Mouse (Mus musculus): ENCODE results near the gene Zfyve26. TPM values are rescaled to one million over a fixed set of nuclear protein-coding genes. Genes with fewer than 3 reads are reported as not detected.

Gene Zfyve26
- polyA plus RNA-seq, 1 experiment from 2014 or later = 16.3 TPM

DNA sequence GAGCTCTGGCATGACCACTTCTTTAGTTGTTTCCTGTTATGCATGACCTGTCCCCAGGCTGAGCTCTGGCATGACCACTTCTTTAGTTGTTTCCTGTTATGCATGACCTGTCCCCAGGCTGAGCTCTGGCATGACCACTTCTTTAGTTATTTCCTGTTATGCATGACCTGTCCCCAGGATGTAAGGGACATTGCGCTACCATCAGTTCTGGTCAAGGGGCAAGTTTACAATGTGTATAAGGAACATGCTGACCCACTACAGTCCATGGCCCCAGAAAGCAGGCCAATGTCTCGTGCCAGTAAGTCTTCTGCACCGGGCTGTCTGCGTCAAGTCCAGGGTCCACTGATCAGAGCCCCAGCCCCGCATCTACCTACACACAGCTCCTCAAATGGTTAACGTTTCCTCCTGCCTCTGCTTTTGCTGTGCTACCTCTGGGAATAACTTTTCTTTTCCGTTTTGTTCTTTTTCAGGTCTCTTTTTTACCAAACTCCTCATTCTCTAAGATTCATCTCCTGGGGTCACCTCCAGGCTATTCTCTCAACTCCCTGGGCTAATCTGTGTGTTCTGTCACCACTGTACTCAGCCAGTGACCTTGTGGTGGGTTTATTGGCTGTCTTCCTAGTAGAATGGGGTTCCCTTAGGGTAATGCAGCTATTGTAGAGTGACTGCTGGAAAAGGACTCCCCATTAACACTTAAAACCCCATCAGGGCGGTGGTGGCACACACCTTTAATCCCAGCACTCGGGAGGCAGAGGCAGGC is 42.6 kb downstream of the Zfyve26 start:
- 93% methylated on average over 9 of the region's 9 CpGs for WGBS
- Histone ChIP-seq H3K4me2 (ENCODE audit: low read depth, severe bottlenecking) (no peak overlapping the region), H3K27me3 (ENCODE audit: control insufficient read depth, insufficient read depth, low read length) (no peaks in the 10 kb centered on the region), H3K36me3 (ENCODE audit: control insufficient read depth, insufficient read depth, low read length) (peaks cover 10% of the 10 kb centered on the region), H3K4me1 (ENCODE audit: control insufficient read depth, insufficient read depth, low read length) (no peaks in the 10 kb centered on the region), H3K9ac (ENCODE audit: low read length) (no peak overlapping the region), H3K9me3 (ENCODE audit: control insufficient read depth, low read length) (no peaks in the 10 kb centered on the region), H3K4me3 (ENCODE audit: low read depth, low read length) (no peak overlapping the region), H3K27ac (replicated peaks; ENCODE audit: low read depth, low read length) (no peak overlapping the region)
- ATAC-seq (ENCODE audit: insufficient number of reproducible peaks, low FRiP score, low TSS enrichment, low read depth) (no peak), DNase-seq (ENCODE audit: low spot score) (no peak)

DNA sequence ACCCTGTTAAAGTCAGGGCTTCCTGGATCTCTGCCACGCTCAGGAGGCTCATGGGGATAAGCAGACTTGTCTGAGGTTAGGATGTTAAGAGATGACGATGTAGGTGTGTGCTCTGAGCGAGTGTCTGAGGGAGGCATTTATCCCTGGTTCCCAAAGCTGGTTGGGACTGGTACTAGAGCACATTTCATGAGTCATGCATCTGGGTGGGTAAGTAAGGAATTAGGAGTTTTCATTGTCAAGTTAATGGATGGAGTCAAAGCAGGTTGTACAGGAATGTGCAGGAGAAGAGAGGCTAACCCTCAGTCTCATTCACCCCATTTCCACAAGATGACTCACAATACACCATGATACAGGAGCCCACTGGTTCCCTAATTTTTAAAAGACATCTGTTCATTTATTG is 48.0 kb downstream of the Zfyve26 start:
- H3K4me1 ChIP-seq (ENCODE audit: control insufficient read depth, insufficient read depth, low read length) = no peaks in the 10 kb centered on the region
- no peaks in the 10 kb centered on the region for H3K9me3 ChIP-seq (ENCODE audit: control insufficient read depth, low read length)
- H3K27ac ChIP-seq (replicated peaks; ENCODE audit: low read depth, low read length) = no peak overlapping the region
- H3K4me2 ChIP-seq (ENCODE audit: low read depth, severe bottlenecking) = no peak overlapping the region
- ATAC-seq (ENCODE audit: insufficient number of reproducible peaks, low FRiP score, low TSS enrichment, low read depth) (no peak), DNase-seq (ENCODE audit: low spot score) (no peak)
- WGBS = 82% methylated on average over 3 of the region's 3 CpGs
- H3K4me3 ChIP-seq (ENCODE audit: low read depth, low read length) = no peak overlapping the region
- H3K27me3 ChIP-seq (ENCODE audit: control insufficient read depth, insufficient read depth, low read length) = no peaks in the 10 kb centered on the region
- peaks cover 13% of the 10 kb centered on the region for H3K36me3 ChIP-seq (ENCODE audit: control insufficient read depth, insufficient read depth, low read length)
- no peak overlapping the region for H3K9ac ChIP-seq (ENCODE audit: low read length)

DNA sequence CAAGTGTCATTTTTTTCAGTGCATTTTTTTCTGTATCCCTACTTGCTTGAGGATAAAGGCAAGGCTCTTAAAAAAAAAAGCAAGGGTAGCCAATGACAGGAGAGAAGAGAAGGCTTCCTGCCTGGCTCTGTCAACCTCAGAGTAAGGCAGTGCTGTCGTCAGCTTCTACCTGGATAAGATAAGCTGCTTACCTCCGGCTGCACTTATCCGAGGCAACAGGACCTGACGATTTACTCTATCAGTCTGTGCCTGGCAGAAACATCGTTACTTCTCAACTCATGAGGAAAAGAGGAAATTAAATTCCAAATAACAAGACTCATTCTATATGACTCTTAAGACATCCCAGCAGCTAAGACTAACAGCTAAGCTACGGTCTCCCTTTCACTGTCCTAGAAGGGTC is 53.2 kb downstream of the Zfyve26 start:
- no peak for ATAC-seq (ENCODE audit: insufficient number of reproducible peaks, low FRiP score, low TSS enrichment, low read depth)
- WGBS = 90% methylated on average over 6 of the region's 6 CpGs
- H3K36me3 ChIP-seq (ENCODE audit: control insufficient read depth, insufficient read depth, low read length) = peaks cover 15% of the 10 kb centered on the region

DNA sequence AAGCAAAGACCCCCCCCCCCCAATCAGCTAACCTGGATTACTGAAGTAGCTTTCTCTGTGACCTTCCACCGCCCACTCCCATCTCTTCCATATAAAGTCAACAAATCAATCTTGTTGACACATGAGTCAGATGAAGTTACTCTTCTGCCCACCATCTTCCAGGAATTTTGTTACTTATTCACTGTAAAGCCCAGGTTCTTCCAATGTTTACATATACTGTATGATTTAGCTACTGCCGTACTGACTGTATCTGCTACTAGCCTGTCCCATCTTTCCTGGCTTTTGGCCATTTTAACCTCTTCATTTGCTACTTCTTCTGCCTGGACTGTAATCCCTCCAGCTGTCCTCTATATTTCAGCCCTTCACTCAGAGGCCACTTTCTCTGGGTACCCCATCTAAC is 54.1 kb downstream of the Zfyve26 start:
- no peak for ATAC-seq (ENCODE audit: insufficient number of reproducible peaks, low FRiP score, low TSS enrichment, low read depth)
- WGBS = 96% methylated on average over 2 of the region's 2 CpGs

More for the DNA sequence above, 53.2 kb downstream of the Zfyve26 start:
- Histone ChIP-seq H3K9ac (ENCODE audit: low read length) (no peak overlapping the region), H3K4me3 (ENCODE audit: low read depth, low read length) (no peak overlapping the region), H3K27ac (replicated peaks; ENCODE audit: low read depth, low read length) (no peak overlapping the region), H3K4me1 (ENCODE audit: control insufficient read depth, insufficient read depth, low read length) (no peaks in the 10 kb centered on the region), H3K9me3 (ENCODE audit: control insufficient read depth, low read length) (no peaks in the 10 kb centered on the region), H3K27me3 (ENCODE audit: control insufficient read depth, insufficient read depth, low read length) (no peaks in the 10 kb centered on the region), H3K4me2 (ENCODE audit: low read depth, severe bottlenecking) (no peak overlapping the region)
- no peak for DNase-seq (ENCODE audit: low spot score)

DNA sequence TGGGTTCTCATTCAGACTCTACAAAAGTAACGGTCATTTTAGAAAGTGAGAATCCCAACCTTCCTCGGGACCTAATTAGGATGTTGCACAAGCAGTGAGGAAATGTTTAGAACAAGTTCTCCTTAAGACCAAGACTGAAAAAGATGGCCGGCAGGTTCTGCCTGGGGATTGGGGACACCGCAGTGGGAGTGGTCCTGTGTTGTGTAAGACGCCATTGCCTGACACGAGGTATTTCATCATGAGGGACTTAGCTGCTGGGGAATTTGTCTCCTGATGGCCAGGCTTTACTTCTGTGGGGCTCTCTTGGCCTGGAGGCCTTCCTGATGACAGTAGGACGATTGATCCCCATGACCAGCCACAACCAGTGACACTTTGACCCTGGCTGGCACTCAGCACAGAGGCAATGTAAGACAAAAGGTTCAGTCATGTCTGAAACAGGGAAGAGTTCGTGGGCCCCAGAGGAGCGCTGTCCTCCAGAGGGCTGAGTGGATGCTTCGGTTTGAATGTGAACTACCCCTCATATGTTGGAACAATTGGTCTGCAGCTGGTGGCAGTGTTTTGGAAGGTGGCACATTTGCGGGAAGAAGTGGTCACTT is 60.5 kb downstream of the Zfyve26 start:
- no peak overlapping the region for H3K4me3 ChIP-seq (ENCODE audit: low read depth, low read length)
- H3K9ac ChIP-seq (ENCODE audit: low read length) = no peak overlapping the region
- H3K27ac ChIP-seq (replicated peaks; ENCODE audit: low read depth, low read length) = no peak overlapping the region
- ATAC-seq (ENCODE audit: insufficient number of reproducible peaks, low FRiP score, low TSS enrichment, low read depth) = no peak
- peaks cover 13% of the 10 kb centered on the region; the same call in 1 of the 2 replicates for H3K36me3 ChIP-seq (ENCODE audit: control insufficient read depth, insufficient read depth, low read length)
- DNase-seq (ENCODE audit: low spot score) = no peak
- H3K27me3 ChIP-seq (ENCODE audit: control insufficient read depth, insufficient read depth, low read length) = no peaks in the 10 kb centered on the region
- H3K9me3 ChIP-seq (ENCODE audit: control insufficient read depth, low read length) = no peaks in the 10 kb centered on the region
- H3K4me2 ChIP-seq (ENCODE audit: low read depth, severe bottlenecking) = no peak overlapping the region
- no peaks in the 10 kb centered on the region for H3K4me1 ChIP-seq (ENCODE audit: control insufficient read depth, insufficient read depth, low read length)
- WGBS = 90% methylated on average over 11 of the region's 11 CpGs

More for the DNA sequence above, 54.1 kb downstream of the Zfyve26 start:
- H3K4me1 ChIP-seq (ENCODE audit: control insufficient read depth, insufficient read depth, low read length) = no peaks in the 10 kb centered on the region
- H3K9ac ChIP-seq (ENCODE audit: low read length) = no peak overlapping the region
- peaks cover 13% of the 10 kb centered on the region for H3K36me3 ChIP-seq (ENCODE audit: control insufficient read depth, insufficient read depth, low read length)
- no peak overlapping the region for H3K27ac ChIP-seq (replicated peaks; ENCODE audit: low read depth, low read length)
- no peaks in the 10 kb centered on the region for H3K27me3 ChIP-seq (ENCODE audit: control insufficient read depth, insufficient read depth, low read length)
- DNase-seq (ENCODE audit: low spot score) = no peak
- H3K9me3 ChIP-seq (ENCODE audit: control insufficient read depth, low read length) = no peaks in the 10 kb centered on the region
- no peak overlapping the region for H3K4me2 ChIP-seq (ENCODE audit: low read depth, severe bottlenecking)
- H3K4me3 ChIP-seq (ENCODE audit: low read depth, low read length) = no peak overlapping the region

DNA sequence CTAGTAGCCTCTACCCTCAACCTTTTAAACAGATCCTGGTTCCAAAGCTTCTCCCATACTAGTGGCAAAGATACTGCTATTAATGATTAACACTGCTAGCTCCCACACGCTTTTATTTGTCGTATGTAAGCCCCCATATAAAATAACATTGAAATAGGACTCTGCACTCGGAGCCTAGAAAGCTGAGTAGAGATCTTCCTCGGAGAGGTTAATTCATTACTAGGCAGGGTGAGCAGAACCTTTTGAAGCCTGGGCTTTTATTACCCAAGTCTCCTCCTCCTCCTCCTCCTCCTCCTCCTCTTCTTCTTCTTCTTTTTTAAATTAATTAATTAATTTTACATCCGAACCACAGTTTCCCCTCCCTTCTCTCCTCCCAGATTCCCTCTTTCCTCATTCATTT is 78.6 kb downstream of the Zfyve26 start:
- Histone ChIP-seq H3K4me1 (ENCODE audit: control insufficient read depth, insufficient read depth, low read length) (no peaks in the 10 kb centered on the region), H3K27ac (replicated peaks; ENCODE audit: low read depth, low read length) (no peak overlapping the region), H3K9ac (ENCODE audit: low read length) (no peak overlapping the region), H3K4me2 (ENCODE audit: low read depth, severe bottlenecking) (no peak overlapping the region), H3K9me3 (ENCODE audit: control insufficient read depth, low read length) (no peaks in the 10 kb centered on the region), H3K4me3 (ENCODE audit: low read depth, low read length) (no peak overlapping the region), H3K36me3 (ENCODE audit: control insufficient read depth, insufficient read depth, low read length) (no peaks in the 10 kb centered on the region), H3K27me3 (ENCODE audit: control insufficient read depth, insufficient read depth, low read length) (no peaks in the 10 kb centered on the region)
- no peak for ATAC-seq (ENCODE audit: insufficient number of reproducible peaks, low FRiP score, low TSS enrichment, low read depth)
- WGBS = 53% methylated on average over 5 of the region's 5 CpGs
- DNase-seq (ENCODE audit: low spot score) = no peak

DNA sequence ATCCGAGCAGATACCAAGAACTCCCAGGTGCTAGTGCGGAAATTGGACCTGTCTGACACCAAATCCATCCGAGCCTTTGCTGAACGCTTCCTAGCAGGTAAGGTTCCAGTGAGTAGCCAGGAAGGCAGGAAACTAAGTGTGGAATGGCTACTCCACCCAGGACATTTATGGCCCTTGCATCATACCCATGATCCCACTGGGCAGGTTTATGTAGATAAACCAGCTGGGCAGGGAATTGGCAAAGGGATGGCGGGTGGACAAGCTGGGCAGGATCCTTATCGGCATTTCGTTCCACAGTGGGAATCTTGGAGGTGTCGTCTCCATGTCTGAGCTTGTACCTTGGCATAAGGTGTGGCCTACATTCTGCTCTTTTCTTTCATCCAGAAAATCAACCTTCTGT is 84.7 kb downstream of the Zfyve26 start:
- WGBS = 87% methylated on average over 8 of the region's 8 CpGs
- Histone ChIP-seq H3K9ac (ENCODE audit: low read length) (no peak overlapping the region), H3K27me3 (ENCODE audit: control insufficient read depth, insufficient read depth, low read length) (no peaks in the 10 kb centered on the region), H3K27ac (replicated peaks; ENCODE audit: low read depth, low read length) (no peak overlapping the region), H3K4me3 (ENCODE audit: low read depth, low read length) (no peak overlapping the region), H3K4me2 (ENCODE audit: low read depth, severe bottlenecking) (no peak overlapping the region), H3K9me3 (ENCODE audit: control insufficient read depth, low read length) (no peaks in the 10 kb centered on the region), H3K4me1 (ENCODE audit: control insufficient read depth, insufficient read depth, low read length) (no peaks in the 10 kb centered on the region), H3K36me3 (ENCODE audit: control insufficient read depth, insufficient read depth, low read length) (no peaks in the 10 kb centered on the region)
- DNase-seq (ENCODE audit: low spot score) (no peak), ATAC-seq (ENCODE audit: insufficient number of reproducible peaks, low FRiP score, low TSS enrichment, low read depth) (no peak)

DNA sequence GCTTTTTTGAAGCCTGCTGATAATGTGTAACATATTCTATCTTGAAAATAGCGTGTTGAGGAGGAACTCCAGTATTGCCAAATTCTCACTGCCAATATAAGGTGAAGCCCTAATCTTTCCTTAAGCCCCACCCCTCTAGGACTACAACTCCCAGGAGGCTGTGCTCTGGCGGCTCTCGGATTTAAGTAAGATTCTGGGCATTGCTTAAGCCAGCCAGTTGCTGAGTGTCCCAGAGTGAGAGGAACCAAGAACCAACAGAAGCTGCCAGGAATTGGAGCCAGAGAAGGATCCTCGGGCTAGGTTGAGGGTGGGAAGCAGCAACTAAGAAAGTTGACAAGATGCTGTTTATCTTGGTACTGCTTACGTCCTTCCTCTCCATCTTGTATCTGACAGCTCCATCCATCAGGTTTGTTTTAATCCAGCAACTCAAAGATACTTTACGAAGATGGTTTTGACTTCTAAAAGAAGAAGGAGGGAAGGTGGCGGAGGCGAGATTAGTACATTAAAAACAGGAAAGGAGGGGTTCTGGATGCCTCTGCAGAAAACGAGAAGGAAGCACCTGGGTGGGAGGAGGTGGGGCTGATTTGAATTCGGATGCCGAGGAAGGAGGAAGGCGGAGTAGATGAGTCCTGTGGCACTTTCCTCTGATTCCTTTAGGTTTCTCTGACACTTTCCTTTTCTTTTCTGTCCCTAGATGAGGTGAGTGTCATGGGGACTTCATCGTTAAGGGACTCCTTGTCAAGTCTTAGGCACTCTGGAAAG is 87.2 kb downstream of the Zfyve26 start, which contains the start of gene Rdh12:
Rdh12 (plus strand) TSS at position 212 of the 762 bp plus-strand sequence.
- Histone ChIP-seq H3K9ac (ENCODE audit: low read length) (peak within 1 kb of the TSS; percentile 24; the same call in 1 of the 2 replicates), H3K4me3 (ENCODE audit: low read depth, low read length) (peak within 1 kb of the TSS; percentile 30), H3K4me2 (ENCODE audit: low read depth, severe bottlenecking) (peak within 1 kb of the TSS; percentile 49), H3K36me3 (ENCODE audit: control insufficient read depth, insufficient read depth, low read length) (no peaks in the 10 kb centered on the region), H3K27me3 (ENCODE audit: control insufficient read depth, insufficient read depth, low read length) (no peaks in the 10 kb centered on the region), H3K9me3 (ENCODE audit: control insufficient read depth, low read length) (no peaks in the 10 kb centered on the region), H3K27ac (replicated peaks; ENCODE audit: low read depth, low read length) (no peak within 1 kb of the TSS), H3K4me1 (ENCODE audit: control insufficient read depth, insufficient read depth, low read length) (no peaks in the 10 kb centered on the region)
- 3% methylated on average over 13 of the region's 13 CpGs for WGBS
- DNase-seq (ENCODE audit: low spot score) (peak; percentile 56), ATAC-seq (ENCODE audit: insufficient number of reproducible peaks, low FRiP score, low TSS enrichment, low read depth) (0 out of 2 replicates have a peak, but pooled peaks have one; percentile 57)
